Comparison of ENCODE assay signal across 10 mouse cellular contexts in the genomic region with DNA sequence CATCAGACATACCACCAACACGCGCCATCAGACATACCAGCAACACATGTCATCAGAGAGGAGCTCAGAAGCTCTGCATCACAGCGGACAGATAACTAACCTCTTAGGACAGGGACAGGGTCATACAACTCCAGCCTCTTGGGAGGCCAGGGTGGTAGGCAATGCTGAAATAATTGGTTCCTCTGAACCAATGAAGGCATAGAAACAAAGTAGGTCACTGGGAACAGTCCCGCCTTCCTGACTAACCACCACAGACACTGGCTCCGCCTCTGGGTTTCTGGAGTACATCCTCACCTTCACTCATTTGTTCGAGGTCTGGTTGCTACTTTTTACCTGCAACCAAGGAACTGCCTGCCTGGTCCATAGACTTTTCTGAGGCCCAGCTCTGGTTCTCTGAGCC.
A peak's percentile ranks its signal among the peaks of the same experiment; 100 is the strongest.
DNase-seq lines count a peak whose midpoint lies in the region; ATAC-seq lines count a peak whose summit lies in the region.
"Had no signal": no experiment of that assay in that cellular context is flagged by ENCODE, and none has a peak within 500 bp of the region (broad histone marks: within the 10 kb centered on the region; RNA-seq: fewer than 3 reads in every experiment).

No protein-coding gene starts in this region.

- DNase-seq in forebrain, embryonic 11.5 days (ENCODE audit: low spot score): no peak
- DNase-seq in lung, postnatal 14 days: no peak
- DNase-seq in ovary, postnatal 36 days (ENCODE audit: low spot score): no peak
- no peak for DNase-seq in cerebellum, postnatal 10 days
- DNase-seq: adrenal gland, postnatal 10 days; embryo, embryonic 11 days had no signal

- no peak for ATAC-seq in forebrain, embryonic 12.5 days (ENCODE audit: low FRiP score)
- no peak for ATAC-seq in forebrain, embryonic 11.5 days (replicated peaks; ENCODE audit: low FRiP score)
- ATAC-seq in lung, embryonic 15.5 days (ENCODE audit: borderline replicate concordance, extremely low read depth, low FRiP score, low TSS enrichment): 0 out of 2 replicates have a peak, but pooled peaks have one; percentile 3
- no peak for ATAC-seq in hindbrain, embryonic 15.5 days (ENCODE audit: low FRiP score, low read depth)
- ATAC-seq in neural tube, embryonic 13.5 days (ENCODE audit: low read depth): no peak

- no peak overlapping the region for H3K9ac ChIP-seq in forebrain, embryonic 12.5 days
- H3K9ac ChIP-seq in forebrain, embryonic 11.5 days (ENCODE audit: low read length): no peak overlapping the region
- 0 out of 2 replicates have a peak overlapping the region, but pooled peaks have one; percentile 3 for H3K9ac ChIP-seq in lung, embryonic 15.5 days
- no peak overlapping the region for H3K9ac ChIP-seq in hindbrain, embryonic 15.5 days
- H3K9ac ChIP-seq in neural tube, embryonic 13.5 days: peak overlapping the region; percentile 34; the same call in 1 of the 2 replicates

- H3K27me3 ChIP-seq in forebrain, embryonic 12.5 days: no peaks in the 10 kb centered on the region
- no peaks in the 10 kb centered on the region for H3K27me3 ChIP-seq in forebrain, embryonic 11.5 days (ENCODE audit: control insufficient read depth, insufficient read depth, low read length)
- H3K27me3 ChIP-seq in lung, embryonic 15.5 days: no peaks in the 10 kb centered on the region
- H3K27me3 ChIP-seq in hindbrain, embryonic 15.5 days: no peaks in the 10 kb centered on the region
- no peaks in the 10 kb centered on the region for H3K27me3 ChIP-seq in neural tube, embryonic 13.5 days

- H3K4me1 ChIP-seq in forebrain, embryonic 12.5 days: peaks cover 37% of the 10 kb centered on the region
- peaks cover 6% of the 10 kb centered on the region; the same call in 1 of the 2 replicates for H3K4me1 ChIP-seq in forebrain, embryonic 11.5 days (replicated peaks; ENCODE audit: control insufficient read depth, insufficient read depth, low read length)
- H3K4me1 ChIP-seq in lung, embryonic 15.5 days: peaks cover 32% of the 10 kb centered on the region
- H3K4me1 ChIP-seq in hindbrain, embryonic 15.5 days (replicated peaks): peaks cover 25% of the 10 kb centered on the region
- peaks cover 25% of the 10 kb centered on the region for H3K4me1 ChIP-seq in neural tube, embryonic 13.5 days (replicated peaks)

- 0 out of 2 replicates have a peak overlapping the region, but pooled peaks have one; percentile 68 for H3K27ac ChIP-seq in forebrain, embryonic 12.5 days
- no peak overlapping the region for H3K27ac ChIP-seq in forebrain, embryonic 11.5 days (ENCODE audit: low read depth, low read length)
- peak overlapping the region; percentile 95 for H3K27ac ChIP-seq in lung, embryonic 15.5 days
- H3K27ac ChIP-seq in hindbrain, embryonic 15.5 days (replicated peaks): peak overlapping the region; percentile 74
- peak overlapping the region; percentile 70 for H3K27ac ChIP-seq in neural tube, embryonic 13.5 days (replicated peaks)

- WGBS in forebrain, embryonic 12.5 days: 93% methylated on average over 6 of the region's 6 CpGs
- 81% methylated on average over 6 of the region's 6 CpGs for WGBS in forebrain, embryonic 11.5 days
- WGBS in lung, embryonic 15.5 days: 80% methylated on average over 6 of the region's 6 CpGs
- 89% methylated on average over 6 of the region's 6 CpGs for WGBS in hindbrain, embryonic 15.5 days
- WGBS in neural tube, embryonic 13.5 days: 86% methylated on average over 6 of the region's 6 CpGs

- H3K9me3 ChIP-seq in forebrain, embryonic 12.5 days: no peaks in the 10 kb centered on the region
- no peaks in the 10 kb centered on the region for H3K9me3 ChIP-seq in forebrain, embryonic 11.5 days (ENCODE audit: control insufficient read depth, low read length)
- no peaks in the 10 kb centered on the region for H3K9me3 ChIP-seq in lung, embryonic 15.5 days
- H3K9me3 ChIP-seq in hindbrain, embryonic 15.5 days: no peaks in the 10 kb centered on the region
- no peaks in the 10 kb centered on the region for H3K9me3 ChIP-seq in neural tube, embryonic 13.5 days

- H3K4me3 ChIP-seq in forebrain, embryonic 12.5 days (replicated peaks): no peak overlapping the region
- no peak overlapping the region for H3K4me3 ChIP-seq in forebrain, embryonic 11.5 days (ENCODE audit: low read depth, low read length)
- no peak overlapping the region for H3K4me3 ChIP-seq in lung, embryonic 15.5 days
- H3K4me3 ChIP-seq in hindbrain, embryonic 15.5 days: no peak overlapping the region
- no peak overlapping the region for H3K4me3 ChIP-seq in neural tube, embryonic 13.5 days

- H3K36me3 ChIP-seq in forebrain, embryonic 12.5 days (replicated peaks): no peaks in the 10 kb centered on the region
- no peaks in the 10 kb centered on the region for H3K36me3 ChIP-seq in forebrain, embryonic 11.5 days (ENCODE audit: control insufficient read depth, insufficient read depth, low read length)
- H3K36me3 ChIP-seq in lung, embryonic 15.5 days: no peaks in the 10 kb centered on the region
- H3K36me3 ChIP-seq in hindbrain, embryonic 15.5 days: no peaks in the 10 kb centered on the region
- H3K36me3 ChIP-seq in neural tube, embryonic 13.5 days: no peaks in the 10 kb centered on the region

- no peak overlapping the region for H3K4me2 ChIP-seq in forebrain, embryonic 12.5 days
- H3K4me2 ChIP-seq in forebrain, embryonic 11.5 days (ENCODE audit: low read depth, low read length, severe bottlenecking): no peak overlapping the region
- H3K4me2 ChIP-seq in lung, embryonic 15.5 days: peak overlapping the region; percentile 41; the same call in 1 of the 2 replicates
- H3K4me2 ChIP-seq in hindbrain, embryonic 15.5 days: peak overlapping the region; percentile 27; the same call in 1 of the 2 replicates
- peak overlapping the region; percentile 37; the same call in 1 of the 2 replicates for H3K4me2 ChIP-seq in neural tube, embryonic 13.5 days

Comparison
In these comparisons a context has a peak if more than half of its experiments do, and no peak if none do; other contexts are left out.
1. H3K4me2 ChIP-seq: peak in lung, embryonic 15.5 days (single experiment), hindbrain, embryonic 15.5 days (single experiment) and neural tube, embryonic 13.5 days (single experiment); none in forebrain, embryonic 12.5 days (single experiment) and forebrain, embryonic 11.5 days (single experiment).
2. H3K9ac ChIP-seq: peak in lung, embryonic 15.5 days (single experiment) and neural tube, embryonic 13.5 days (single experiment); none in forebrain, embryonic 12.5 days (single experiment), forebrain, embryonic 11.5 days (single experiment) and hindbrain, embryonic 15.5 days (single experiment).